Mouse (Mus musculus) kidney, postnatal 10 days (tissue): Measurements from ENCODE around the gene Pxmp4.
A peak's percentile ranks its signal among the peaks of the same experiment; 100 is the strongest.

Experiments
- DNase-seq: peaks from one replicate; pipeline ENCODE4 v3.0.0; 2021; ENCODE audit warnings: mixed read lengths

The Pxmp4 gene

DNA sequence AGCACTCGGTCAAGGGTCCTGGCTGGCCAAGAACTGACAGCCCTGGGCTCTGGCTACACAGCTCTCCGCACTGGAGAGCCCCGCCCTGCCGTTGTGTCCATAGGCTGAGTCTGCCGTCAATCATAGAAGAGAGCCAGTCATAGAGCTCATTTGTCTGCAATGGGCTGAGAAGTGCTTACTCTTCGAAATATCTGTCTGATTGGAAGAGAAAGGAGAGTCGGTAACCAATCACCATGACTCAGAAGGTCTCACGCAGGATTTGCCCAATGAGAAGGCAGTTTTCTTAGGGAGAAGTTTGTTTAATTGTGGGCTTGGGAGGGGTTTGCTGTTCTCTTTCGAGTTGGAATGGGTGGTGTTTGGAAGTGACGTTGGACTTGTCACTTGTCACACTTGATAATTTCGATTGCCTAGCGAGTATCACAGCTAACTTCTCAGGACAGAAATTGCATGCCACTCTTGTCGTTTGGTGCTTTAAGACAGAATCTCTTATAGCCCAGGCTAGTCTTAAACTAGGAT, at the start of gene Pxmp4:
Gene Pxmp4, minus strand, starts transcription at position 71 of the 516 bp plus-strand sequence.
- peak; percentile 99 for DNase-seq

DNA sequence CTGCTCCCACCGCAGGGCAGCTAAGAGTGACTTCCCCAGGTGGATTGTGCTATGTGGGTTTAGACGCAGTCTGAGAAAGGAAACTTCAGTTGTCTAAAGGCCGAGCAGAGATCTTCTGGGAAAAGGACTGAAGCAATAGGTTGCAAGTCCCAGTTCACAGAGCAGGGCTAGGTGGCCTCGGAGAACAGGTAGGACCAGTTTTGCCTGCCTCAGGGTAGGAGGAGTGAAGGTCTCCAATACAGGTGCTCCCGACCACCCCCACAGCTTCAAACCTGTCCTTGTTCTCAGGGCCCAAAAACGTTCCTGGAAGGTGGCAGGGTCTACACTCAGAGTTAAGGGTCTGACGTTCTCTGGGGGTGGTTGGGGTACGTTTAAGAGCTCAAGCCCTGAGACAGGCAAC, 47.9 kb upstream of the Pxmp4 start, which contains the start of gene Chmp4b:
Gene Chmp4b, plus strand, starts transcription at position 343 of the 400 bp plus-strand sequence.
- peak; percentile 77 for DNase-seq

DNA sequence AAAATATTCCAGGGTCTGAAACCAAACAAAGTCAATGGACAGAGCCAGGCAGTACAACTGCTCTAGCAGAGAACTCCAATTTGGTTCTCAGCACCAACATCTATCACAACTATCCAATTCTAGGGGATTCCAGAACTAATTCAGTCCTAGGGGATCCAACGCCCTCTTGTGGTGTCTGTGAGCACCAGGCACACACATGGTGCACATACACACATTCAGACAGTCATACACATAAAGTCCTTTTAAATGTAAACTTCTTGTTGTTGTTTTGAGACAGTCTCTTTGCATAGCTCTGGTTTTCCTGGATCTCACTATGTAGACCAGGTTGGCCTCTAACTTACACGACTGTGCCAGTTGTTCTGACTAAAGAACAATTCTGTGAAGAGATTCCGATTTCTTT, 46.9 kb upstream of the Pxmp4 start:
- no peak for DNase-seq

DNA sequence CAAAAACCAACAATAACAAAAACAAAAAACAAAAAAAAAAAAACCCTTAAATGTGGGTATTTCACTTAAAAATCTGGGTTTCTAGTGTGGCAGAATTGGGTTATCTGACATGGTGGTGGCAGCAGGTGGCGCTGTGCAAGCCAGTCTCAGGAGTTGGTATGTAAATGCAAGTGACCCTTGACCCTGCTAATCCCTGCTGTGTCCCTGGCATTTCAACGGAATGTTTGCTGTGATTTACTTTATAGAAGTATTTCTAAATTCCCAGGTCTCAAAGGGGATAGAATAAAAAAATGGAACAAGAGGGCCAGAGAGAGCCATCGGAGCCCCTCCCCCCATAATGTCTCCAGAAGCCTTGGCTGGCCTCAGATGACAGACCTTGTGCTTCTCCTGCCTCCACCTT, 44.6 kb upstream of the Pxmp4 start:
- peak; percentile 70 for DNase-seq

DNA sequence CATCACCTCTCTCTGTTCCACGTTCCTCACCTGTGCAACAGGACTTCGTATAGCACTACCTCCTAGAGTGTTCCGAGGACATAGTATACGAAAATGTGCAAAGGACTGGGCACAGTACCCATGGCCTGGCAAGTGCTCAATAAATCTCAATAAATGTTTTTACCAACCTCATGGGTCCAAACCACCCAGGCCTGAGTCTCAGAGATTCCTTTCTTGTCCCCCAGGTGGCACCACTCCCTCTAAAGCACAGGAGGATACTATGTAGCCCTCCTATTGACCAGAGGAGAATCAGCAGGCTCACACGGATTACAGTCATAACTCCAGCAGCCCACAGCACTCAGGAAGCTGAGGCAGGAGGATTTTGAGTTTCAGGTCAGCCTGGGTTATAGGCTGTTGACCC, 43.1 kb upstream of the Pxmp4 start:
- DNase-seq = peak; percentile 53

DNA sequence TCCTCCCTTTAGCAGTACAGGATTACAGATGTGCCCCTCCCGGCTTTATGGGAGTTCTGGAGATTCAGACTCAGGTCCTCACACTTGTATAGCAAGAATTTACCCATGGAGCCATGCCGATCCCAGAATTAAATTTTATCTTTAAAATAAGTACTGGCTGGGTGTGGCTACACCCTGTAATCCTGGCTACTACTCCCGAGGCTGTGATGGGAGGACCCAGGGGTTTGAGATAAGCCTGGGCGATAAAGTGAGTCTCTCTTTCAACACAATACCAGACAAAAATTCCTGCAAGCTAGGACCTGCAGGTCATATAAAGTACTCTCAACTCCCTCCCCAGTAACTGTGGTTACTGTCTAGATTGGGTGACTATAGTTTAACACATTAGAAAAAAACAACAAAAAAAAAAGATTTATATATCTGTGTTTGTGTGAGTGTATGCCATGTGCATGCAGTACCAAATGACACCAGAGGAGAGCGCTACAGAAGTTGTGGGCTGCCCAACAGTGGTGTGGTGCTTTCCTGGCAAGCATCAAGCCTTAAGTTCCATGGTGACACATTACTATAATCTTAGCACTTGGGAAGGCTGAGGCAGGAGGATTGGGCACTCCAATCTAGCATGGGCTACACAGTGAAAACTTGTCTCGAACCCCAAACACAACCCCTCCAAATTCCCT, 39.3 kb upstream of the Pxmp4 start:
- DNase-seq = no peak

DNA sequence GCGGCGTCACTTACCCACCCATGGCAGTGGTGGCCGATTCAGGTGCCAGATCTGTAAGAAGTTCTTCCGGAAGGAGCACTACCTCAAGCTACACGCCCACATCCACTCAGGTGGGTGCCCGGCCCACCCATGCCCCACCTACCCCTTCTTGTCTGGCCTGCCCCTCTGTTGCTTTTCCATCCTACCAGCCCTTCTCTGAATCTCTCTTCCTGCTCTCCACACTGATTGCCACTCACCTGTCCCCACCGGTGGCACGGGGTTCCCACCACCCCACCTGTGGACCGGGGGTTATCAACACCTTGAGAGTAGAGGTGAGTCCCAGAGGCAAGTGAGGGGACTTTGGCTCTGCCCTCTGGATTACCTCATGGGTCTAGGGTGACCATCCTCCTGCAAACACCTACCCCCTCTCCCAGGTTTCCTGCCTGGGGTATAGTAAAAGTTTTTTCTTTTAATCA, 38.5 kb upstream of the Pxmp4 start:
- DNase-seq = peak; percentile 43

DNA sequence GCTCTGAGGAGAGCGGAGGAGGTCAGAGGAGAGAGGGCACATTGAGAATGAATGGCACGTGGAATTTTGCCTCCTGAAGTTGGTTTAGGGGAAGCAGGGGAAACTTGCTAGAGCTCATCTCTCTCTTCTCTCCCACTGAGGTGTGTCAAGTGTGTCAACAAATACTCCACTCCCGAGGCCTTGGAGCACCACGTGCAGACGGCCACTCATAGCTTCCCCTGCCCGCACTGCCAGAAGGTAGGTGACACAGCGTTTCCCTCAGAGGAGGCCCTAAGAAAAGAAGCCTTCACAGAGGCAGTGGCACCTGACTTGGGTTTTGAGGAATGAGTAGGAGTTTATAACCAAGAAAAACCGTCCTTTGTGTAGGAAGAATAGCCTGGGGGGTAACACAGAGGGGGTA, 37.7 kb upstream of the Pxmp4 start:
- no peak for DNase-seq

DNA sequence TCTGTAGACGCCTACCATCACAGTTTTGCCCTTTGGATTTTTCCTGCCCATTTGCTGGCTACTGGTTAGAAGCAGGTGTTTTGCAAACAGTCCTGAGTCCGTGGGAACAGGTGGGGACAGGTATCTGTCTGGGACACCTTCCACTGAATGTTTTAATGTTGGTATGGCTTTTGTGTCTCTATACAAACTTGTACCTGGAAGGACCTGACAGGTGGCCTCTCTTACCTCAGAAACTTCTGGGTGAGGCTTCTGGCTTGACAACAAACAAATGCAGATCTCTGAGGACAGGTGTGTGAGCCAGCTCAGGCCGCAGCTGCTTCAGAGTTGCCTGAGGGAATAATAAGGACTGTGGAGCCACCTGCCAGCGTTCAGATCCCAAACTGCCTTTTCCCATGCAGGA, 35.6 kb upstream of the Pxmp4 start:
- DNase-seq = no peak

DNA sequence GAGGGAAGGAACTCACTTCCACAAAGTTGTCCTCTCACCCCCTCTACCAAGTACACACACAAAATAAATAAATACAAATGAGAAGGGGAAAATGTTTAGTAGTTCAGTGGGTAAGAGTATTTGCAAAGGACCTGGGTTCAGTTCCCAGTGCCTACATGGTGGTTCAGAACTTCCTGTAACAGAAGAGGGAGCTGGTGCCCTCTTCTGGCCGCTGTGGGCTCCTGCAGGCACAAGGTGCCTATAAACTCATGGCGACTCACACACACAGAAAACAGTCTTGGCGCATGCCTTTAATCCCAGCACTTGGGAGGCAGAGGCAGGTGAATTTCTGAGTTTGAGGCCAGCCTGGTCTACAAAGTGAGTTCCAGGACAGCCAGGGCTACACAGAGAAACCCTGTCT, 35.0 kb upstream of the Pxmp4 start:
- no peak for DNase-seq

DNA sequence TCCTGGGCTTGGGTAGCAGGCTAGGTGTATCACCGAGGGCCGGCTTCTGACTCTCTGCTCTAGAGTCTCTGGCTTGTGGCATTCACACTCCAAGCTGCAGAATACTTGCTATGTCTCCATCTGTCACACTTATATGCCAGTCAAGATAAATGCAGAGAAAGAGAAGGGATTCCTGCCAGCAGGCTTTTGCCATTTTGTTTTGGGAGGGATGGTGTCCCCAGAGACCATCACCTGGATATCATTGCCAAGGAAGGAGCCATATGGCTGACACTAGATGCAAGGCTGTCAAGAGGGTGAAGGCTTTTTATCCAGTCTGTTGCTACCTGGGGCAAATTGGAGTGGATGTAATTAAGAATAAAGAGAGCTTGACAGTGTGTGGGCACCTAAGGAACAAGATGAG, 32.3 kb upstream of the Pxmp4 start:
- no peak for DNase-seq

DNA sequence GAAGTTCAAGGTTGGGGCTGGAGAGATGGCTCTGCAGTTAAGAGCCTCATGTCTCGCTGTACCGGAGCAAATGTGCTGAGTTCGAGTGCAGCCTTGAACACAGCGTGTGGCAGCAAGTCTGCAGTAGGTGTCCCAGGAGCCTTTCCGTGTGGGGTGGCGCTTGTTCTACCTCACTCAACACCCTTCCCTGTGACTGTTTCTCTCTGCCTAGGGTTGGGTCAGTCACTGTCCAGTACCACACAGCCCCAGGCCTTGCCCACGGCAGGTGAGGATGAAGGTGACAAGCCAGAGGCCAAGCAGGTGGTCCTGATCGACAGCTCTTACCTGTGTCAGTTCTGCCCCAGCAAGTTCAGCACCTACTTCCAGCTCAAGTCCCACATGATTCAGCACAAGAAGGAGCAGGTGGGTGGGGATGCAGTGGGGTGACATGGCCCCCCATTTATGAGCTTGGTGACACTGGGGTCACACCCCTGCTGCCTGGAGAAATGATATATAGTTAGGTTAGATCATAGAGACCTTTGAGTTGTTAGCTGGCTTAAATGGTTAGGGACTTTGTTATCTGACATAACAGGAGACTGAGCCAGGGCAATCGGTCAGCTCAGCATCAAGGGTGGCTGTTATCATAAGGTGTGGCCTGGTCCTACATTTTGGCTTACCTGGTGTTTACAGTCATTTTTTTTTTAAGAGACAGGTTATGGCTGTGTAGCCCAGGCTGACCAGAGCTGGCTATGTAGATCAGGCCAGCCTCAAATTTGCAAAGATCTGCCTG, 30.6 kb upstream of the Pxmp4 start:
- no peak for DNase-seq

DNA sequence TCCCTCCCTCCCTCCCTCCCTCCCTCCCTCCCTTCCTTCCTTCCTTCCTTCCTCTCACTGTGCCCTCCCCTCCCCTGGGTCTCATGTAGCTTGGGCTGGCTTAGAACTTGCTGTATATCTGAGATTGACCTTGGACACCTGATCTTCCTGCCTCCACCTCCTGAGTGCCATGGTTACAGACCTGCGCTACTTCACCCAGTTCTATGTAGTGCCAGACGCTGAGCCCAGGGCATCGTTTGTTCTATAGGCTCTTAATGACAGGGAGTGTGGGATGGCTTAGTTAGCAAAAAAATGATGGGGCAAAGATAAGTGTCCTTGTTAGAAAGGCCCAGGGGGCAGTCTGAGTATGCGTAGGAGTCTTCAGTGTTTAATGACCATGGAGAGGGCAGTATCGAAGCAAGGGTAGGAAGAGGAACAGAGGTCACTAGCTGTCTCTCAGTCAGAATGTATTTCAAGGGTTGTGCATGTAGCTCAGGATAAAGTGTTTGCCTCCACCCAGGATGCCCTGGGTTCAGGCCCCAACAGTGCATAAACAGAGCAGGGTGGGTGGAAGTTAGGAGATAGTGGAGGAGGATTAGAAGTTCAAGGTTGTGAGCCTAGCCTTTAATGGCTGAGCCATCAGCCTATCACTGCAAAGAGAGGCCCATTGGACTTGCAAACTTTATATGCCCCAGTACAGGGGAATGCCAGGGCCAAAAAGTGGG, 29.7 kb upstream of the Pxmp4 start:
- DNase-seq = no peak

DNA sequence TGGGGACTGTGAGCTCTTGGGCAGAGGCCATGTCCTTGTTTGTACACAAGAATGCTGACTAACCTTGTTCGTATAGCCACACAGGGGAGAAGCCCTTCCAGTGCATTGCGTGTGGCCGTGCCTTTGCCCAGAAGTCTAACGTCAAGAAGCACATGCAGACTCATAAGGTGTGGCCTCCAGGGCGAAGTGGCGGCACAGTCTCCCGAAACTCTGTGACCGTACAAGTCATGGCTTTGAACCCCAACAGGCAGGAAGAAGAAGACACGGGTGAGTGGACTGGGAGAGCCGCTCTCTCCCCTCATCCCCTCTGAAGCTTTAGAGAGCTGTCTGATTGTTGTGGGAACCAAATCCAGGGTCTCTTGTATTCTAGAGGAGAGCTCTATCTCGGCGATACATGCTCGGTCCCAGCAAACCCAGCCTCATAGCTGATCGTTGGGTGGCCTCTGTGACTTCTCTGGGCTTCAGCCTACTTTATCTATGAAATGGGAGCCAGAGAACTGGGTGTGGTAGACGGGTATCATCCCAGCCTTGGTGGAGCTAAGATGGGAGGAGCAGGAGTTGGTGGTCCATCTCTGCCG, 28.8 kb upstream of the Pxmp4 start:
- no peak for DNase-seq

DNA sequence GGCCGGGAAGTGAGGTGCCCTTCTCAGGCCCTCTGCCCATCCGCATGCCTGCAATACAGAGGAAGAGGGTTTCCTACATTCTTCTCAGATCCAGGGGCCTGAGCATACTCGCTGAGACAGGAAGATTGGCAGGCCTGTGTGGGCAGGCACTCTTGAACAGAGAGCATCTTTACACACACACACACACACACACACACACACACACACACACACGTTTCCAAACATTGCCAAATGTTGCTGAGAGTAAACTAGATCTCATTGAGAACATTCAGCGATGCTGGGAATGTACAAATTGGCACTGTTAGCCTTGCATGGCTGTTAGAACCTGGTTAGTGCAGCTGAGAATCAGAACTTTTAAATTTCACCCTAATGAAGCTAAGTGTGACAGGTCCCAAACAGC, 27.0 kb upstream of the Pxmp4 start:
- DNase-seq = no peak

DNA sequence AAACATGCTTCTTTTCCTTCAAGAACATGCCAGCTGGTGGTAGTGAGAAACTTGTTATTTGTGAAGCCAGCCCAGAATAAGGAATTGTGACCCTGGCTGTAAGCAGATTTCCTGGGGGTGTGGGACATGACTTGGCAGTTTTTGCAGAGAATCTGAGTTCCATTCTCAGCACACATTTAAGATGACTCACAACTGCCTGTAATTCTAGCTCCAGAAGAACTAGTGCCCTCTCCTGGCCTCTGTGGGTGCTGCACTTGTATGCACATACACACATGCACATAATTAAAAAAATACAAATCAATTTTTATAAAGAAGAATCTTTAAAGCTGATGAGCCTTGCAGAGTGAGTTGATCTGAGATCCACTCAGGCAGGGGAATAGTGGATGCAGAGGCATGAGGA, 20.6 kb upstream of the Pxmp4 start:
- DNase-seq = no peak

DNA sequence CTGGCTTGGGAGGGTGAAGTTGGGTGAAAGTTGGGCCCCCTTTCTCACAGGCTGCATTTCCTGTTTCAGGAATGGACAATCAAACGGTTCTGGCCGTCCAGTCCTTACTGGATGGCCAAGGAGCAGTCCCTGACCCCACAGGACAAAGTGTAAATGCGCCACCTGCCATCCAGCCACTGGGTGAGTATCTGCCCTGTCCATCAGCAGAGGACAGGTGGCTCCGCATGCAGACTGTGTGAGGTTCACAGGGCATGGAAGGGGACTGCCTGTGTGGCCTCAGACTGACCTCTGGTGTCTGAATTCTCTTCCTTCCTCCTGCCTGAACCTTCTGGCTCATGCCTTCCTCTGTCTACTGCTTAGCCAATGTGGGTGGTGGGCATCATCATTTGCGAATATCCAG, 18.2 kb upstream of the Pxmp4 start:
- no peak for DNase-seq

DNA sequence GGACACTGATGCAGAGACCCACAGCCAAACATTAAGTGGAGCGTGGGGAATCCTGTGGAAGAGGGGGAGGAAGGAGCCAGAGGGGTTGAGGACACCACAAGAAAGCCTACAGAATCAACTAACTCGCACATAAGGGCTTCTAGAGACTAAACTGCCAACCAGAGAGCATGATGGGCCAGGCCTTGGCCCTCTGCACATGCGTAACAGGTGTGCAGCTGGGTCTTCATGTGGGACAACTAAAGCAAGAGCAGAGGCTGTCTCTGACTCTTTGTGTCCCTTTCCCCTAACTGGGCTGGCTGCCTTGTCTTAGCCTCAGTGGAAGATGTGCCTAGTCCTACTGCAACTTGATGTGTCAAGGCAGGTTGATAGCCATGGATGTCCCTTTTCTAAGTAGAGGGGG, 13.6 kb upstream of the Pxmp4 start:
- DNase-seq = no peak

DNA sequence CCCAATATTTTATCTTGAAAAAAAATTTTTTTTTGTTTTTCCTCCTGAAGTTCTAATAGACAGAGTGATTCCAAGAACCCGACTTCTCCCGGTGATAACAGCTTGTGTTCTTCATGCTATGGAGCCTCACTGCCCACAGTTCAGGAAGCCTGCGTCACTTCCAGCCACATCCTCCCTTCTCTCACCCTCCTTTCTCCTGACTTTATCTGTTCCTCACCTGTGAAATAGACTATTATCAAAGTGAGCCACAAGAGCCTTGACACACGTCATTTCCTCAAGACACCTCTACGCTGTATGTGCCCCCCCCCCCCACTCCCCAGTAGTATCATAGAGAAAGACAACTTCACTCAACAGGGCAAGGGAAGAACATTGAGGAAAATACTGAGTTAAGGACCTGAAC, 12.2 kb upstream of the Pxmp4 start:
- DNase-seq = no peak

DNA sequence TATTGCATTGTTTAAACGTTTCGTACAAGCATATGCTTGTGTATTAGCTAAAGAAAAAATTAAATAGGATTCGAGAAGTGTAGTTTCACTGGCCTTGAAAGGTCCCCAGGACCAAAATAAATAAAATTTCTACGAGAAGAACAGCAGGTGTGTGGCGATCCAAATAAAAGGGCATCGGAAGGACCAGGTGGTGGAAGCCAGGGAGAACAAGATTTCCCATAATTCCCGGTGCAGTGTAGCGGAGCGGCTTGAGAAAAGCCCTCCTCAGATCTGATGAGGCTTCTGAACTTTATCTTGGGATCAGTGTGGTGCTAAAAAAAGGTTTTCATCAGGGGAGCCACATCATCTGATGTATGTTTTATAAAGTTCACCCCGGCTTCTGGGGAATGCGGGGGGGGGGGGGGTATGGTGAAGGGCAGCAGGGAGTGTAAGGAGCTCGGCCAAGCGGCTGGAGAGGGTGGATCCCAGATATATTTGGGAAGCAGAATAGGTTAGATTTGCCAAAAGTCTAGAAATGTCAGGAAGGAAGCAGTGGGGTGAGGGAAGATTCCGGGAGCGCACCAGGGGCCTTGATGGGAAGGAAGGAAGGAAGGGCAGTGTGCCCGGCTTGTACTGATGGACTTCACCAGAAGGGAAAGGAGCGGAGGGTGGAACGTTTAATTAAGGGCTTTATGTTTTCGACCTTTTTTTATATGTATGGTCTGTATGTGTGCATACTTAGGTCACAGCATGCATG, 11.5 kb upstream of the Pxmp4 start:
- peak; percentile 28 for DNase-seq

DNA sequence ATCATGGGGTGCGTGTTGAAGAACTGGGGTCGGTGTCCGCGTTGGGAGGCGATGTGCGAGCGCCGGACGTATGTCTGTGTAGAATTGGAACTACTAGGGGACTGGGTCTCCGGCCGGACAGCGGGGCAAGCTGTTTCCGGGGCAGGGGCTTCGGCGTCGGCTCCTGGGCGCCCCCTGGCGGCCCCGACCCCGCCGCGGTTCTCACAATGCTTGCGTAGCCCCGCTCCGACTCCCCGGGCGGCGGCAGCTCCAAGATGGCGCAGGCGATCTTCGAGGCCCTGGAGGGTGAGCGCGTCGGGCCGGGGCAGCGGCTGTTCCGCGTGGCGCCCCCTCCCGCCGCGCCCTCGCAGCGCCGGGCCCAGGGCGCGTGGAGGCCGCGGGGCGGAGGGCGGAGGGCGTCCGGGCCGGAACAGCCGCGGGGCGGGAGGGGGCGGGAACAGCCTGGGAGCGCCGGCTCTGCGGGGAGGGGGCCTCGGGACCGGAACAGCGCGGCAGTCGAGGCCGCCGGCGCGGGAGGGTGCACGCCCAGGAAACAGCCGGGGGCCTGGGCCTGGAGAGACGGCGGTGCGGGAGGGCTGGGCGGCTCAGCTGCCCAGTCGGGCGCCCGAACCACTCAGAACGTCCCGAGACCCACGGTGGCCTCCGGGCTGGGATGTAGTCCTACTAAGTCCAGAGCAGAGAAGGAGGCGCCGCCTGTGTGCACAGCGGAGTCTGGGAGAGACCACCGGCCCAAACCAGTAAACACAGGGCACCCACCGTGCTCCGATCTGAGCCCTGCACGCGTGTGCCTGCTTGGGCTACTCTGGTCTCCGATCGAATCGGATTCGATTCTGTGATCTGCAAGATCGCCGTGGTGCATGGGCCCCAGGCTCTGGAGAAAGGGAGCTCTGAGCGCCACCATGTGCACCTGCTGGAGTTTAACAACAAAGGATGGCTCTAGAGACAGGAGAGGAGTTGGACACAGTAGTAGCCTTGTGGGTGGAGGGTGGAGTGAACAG, 9.9 kb upstream of the Pxmp4 start, which contains the start of the genes Zfp341 and 4930519P11Rik:
Gene Zfp341, plus strand, starts transcription at position 180 of the 998 bp plus-strand sequence.
Gene 4930519P11Rik, minus strand, starts transcription at position 320 of the 998 bp plus-strand sequence.
- peak; percentile 95 for DNase-seq
